Mouse (Mus musculus) adrenal gland, adult 10 weeks (tissue): ENCODE measurements around the gene 4430402I18Rik. TPM values are rescaled to one million over a fixed set of nuclear protein-coding genes. Genes with fewer than 3 reads are reported as not detected.

Experiments used
- polyA plus RNA-seq: library from polyadenylated mRNA; stranded (reverse); fragments of 350-450 nt; fragmentation: Illumina TruSeq; extraction: RNeasy Lipid Tissue Mini Kit (QIAGEN cat#74804); gene quantifications from one replicate; pipeline ENCODE4 v1.2.3, GENCODE M21; 2014; ENCODE audit warnings: low read depth, low replicate concordance

The 4430402I18Rik gene
- 4.4 TPM for polyA plus RNA-seq

GRCm38 (mm10) chr19:28967652-28968051 lies at the start of gene 4430402I18Rik:
TSS of gene 4430402I18Rik (minus strand) at chr19:28967800.

DNA sequence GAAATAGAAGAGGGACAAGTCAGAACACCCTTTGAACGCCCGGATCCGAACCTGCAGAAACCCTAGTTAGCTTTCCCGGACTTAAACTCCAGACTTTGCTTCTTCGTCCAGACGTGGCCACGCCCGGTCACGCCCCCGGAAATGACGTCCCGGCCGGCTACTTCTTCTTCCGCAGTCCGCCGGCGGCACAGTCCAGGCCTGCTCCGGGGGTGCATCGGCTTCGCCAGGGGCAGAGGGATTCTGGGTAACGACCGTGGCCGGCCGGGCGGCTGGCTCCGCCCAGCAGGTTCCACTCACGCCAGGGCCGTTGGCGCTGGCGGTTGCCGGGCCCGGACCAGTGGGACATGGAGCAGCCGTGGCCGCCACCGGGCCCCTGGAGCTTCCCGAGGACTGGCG lies 22.6 kb upstream of the 4430402I18Rik start, which contains the start of gene Cdc37l1:
TSS of gene Cdc37l1 (plus strand) at position 159 of the 396 bp plus-strand sequence.

DNA sequence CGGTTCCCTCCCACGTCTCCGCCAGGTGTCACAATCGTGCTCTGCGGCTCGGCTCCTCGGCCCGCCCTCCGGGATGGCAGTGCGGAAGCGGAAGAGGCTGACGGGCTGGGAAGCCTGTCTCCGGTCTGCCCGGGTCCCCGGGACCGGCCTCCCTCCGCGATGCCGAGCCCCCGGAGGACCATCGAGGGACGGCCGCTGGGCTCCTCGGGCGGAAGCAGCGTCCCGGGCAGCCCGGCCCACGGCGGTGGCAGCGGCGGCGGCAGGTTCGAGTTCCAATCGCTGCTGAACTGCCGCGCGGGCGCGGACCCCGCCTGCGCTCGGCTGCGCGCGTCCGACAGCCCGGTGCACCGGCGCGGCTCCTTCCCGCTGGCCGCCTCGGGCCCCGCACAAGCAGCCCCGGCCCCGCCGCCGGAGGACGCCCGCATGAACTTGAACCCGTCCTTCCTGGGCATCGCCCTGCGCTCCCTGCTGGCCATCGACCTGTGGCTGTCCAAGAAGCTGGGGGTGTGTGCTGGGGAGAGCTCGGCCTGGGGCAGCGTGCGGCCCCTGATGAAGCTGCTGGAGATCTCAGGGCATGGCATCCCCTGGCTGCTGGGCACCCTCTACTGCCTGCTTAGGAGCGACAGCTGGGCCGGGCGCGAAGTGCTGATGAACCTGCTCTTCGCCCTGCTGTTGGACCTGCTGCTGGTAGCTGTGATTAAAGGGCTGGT lies 3.6 kb downstream of the 4430402I18Rik start, which contains the start of gene Plpp6:
TSS of gene Plpp6 (plus strand) at position 112 of the 710 bp plus-strand sequence.

Other genes starting within 250 kb of the 4430402I18Rik start
- gene Slc1a1, start 132.8 kb downstream of the 4430402I18Rik start, polyA plus RNA-seq: 1.0 TPM
- 105 TPM for gene Plpp6, start 3.8 kb downstream of the 4430402I18Rik start, polyA plus RNA-seq
- 101 TPM for gene Cdc37l1, start 22.6 kb upstream of the 4430402I18Rik start, polyA plus RNA-seq
- gene Ak3, start 80.2 kb upstream of the 4430402I18Rik start, polyA plus RNA-seq: 497 TPM
- 4.4 TPM for gene Rcl1, start 133.6 kb upstream of the 4430402I18Rik start, polyA plus RNA-seq